Comparison of ENCODE assay signal across 8 mouse cellular contexts in the genomic region with DNA sequence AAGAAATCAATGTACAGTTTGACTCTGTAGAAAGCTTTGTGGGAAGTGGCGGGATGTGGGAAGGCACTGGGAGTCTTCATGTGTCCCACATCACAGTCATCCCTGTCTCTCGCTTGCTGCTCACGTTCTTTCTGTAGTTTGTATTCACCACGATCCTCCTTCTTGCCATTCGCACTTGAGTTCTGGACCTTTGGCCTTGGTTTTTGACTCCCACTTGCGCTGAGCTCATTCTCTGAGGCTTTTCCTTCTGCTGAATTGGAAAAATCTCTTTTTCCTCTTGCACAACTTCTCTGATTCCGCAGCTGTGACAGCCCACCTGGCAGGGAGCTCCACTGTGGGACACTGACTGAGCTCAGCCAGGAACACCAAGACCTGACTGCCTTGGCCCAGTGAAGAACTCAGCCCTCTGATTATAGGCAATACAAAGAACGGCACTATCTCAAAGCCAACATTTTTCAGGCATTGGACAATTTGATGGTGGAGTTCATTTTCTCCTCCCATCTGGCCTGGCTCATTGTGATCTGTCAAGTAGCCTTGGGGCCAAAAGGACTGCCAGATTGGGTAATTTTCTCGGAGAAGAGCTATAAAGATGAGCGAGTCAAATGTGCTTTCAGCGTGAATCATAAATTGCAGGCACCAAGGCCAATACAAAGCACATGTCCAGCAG.
A peak's percentile ranks its signal among the peaks of the same experiment; 100 is the strongest.
DNase-seq lines count a peak whose midpoint lies in the region; ATAC-seq lines count a peak whose summit lies in the region.

No protein-coding gene starts in this region.

- no peak for ATAC-seq in monocyte, adult 5-6 weeks (replicated peaks; ENCODE audit: insufficient number of reproducible peaks, low FRiP score, low TSS enrichment, poor library complexity, severe bottlenecking)

- peak; percentile 38 for DNase-seq in kidney, postnatal 10 days
- no peak for DNase-seq in kidney, adult 18-20 months
- DNase-seq in brain, adult 2 months (ENCODE audit: low read depth, low spot score), result peak; percentile 42
- DNase-seq in heart, adult 9 months (ENCODE audit: low spot score in 2 of 2), result peak; percentile 78 to 83
- DNase-seq in ovary, postnatal 36 days (ENCODE audit: low spot score), result peak; percentile 18
- DNase-seq in thymus, postnatal 10 days (ENCODE audit: low spot score in 2 of 2), result no peak
- DNase-seq in right cerebral cortex, postnatal 10 days (ENCODE audit: low spot score in 2 of 2), result no peak

Comparison
In these comparisons a context has a peak if more than half of its experiments do, and no peak if none do; other contexts are left out.
1. DNase-seq: peak in kidney, postnatal 10 days (single experiment), brain, adult 2 months (single experiment), heart, adult 9 months (2 of 2) and ovary, postnatal 36 days (single experiment); none in kidney, adult 18-20 months (single experiment), thymus, postnatal 10 days (0 of 2) and right cerebral cortex, postnatal 10 days (0 of 2).